Mouse (Mus musculus): ENCODE measurements at regions not wholly inside any gene's neighbourhood (a gene's known extent, or its start where the extent isn't known, plus 50 kb on each side); places are given as distances from the start of the nearest gene placed in this dataset.

DNA sequence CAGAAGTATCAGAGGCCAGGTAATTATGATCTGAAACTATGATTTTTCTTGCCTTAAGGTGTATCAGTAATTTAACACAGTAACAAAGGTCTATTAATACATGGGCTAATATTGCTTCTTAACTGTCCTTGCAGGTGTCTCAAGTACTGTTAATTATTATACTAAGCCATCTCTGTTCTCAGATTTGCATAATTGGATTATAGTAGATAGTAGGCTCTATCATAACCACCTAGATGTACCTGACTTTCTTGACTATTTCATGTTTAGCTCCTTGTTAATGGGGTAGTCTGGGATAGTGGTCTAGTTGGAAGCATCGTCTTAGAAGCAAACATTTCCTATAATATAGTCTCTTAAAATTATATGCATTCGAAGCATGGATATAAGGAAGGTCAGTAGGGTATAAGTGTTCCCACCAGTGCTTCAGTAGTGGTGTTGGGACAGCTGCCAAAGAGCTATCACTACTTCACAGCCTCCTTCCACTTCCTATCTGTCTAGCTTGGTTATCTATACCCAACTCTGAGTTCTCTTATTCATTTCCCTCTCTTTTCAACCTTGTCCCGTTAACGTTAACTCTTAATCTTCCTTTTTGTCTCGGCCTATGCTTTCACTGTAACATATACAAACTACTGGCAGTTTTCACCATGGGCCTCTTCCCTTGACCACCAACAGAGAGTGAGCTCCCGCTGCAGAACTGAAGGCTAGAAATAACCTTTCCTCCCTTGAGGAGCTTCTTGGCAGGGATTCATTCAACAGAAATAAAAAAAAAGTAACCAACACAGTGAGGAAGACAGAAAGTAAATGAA lies 630.9 kb upstream of the Lcorl start:
- DNase-seq (ENCODE audit: low spot score in 2 of 2) = no peak

DNA sequence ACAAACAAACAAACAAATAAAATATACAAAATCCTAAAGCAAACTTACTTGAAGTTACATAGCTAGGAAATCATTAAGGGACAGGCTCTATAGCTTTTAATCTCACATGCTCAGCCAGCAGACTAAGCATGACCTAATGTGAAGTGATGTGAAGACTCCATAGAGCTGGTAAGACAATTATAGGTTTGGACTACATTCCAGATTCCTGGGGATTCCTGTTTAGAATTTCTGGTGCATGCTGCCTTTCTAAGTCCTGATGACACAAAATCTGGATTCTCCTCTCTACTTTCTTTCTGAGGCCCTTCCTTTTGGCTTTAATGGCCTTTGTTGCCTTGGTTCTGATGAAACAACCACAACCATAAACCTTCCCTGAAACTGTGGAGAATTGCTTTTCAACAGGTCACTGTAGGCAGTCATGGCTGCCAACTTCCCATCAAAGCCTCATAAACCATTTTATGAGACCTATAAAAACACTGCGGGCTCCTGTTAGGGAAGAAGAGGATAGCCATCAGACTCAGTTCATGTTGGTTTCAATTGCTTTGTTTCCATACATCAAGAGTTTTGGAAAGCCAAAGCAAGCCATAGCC lies 629.4 kb upstream of the Lcorl start:
- DNase-seq (ENCODE audit: low spot score in 2 of 2) = no peak

GRCm38 (mm10) chr5:46456356-46456755 lies 598.9 kb upstream of the Lcorl start:
- no peak for DNase-seq (ENCODE audit: low spot score in 2 of 2)

- DNase-seq (ENCODE audit: low spot score in 2 of 2) = no peak
Observed at GRCm38 (mm10) chr5:46448274-46448673, 590.9 kb upstream of the Lcorl start.

- no peak for DNase-seq (ENCODE audit: low spot score in 2 of 2)
Observed at GRCm38 (mm10) chr5:46445844-46446243, 588.4 kb upstream of the Lcorl start.

GRCm38 (mm10) chr5:46445122-46445521 lies 587.7 kb upstream of the Lcorl start:
- no peak for DNase-seq (ENCODE audit: low spot score in 2 of 2)

- no peak for DNase-seq (ENCODE audit: low spot score in 2 of 2)
Observed at GRCm38 (mm10) chr5:46443805-46444340, 586.5 kb upstream of the Lcorl start.

DNA sequence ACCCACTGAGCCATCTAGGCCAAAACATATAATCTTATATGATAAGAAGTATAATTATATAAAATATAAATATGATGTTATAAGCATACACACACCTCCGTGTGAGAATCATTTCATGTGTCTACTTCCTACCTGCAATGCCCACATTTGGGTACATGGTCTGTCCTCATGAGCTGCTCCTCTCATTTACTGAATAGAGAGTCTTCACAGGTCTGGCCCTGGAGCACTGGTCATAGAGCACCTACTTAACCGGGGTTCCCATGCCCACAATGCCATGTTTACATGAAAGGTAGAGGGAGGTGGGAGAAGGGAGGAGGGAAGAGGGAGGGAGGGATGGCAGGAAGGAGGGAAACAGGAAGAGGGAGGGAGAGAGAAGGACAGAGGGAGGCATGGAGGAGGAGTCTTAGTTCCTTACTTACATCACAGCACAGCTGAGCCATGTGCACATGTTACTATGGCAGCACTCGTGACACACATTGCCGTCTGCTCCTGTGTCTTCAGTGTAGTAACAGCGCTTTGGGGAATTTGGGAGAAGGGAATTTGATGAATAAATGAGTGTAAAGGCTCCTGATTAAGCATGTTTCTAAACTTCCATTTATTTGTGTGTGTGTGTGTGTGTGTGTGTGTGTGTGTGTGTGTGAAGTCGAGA lies 585.3 kb upstream of the Lcorl start:
- peak; percentile 13 to 18 for DNase-seq (ENCODE audit: low spot score in 2 of 2)

- no peak for DNase-seq (ENCODE audit: low spot score in 2 of 2)
Observed at GRCm38 (mm10) chr5:46441716-46442115, 584.3 kb upstream of the Lcorl start.

- no peak for DNase-seq (ENCODE audit: low spot score in 2 of 2)
Observed at GRCm38 (mm10) chr5:46431644-46432367, 574.4 kb upstream of the Lcorl start.

- no peak for DNase-seq (ENCODE audit: low spot score in 2 of 2)
Observed at GRCm38 (mm10) chr5:46422738-46423137, 565.3 kb upstream of the Lcorl start.

GRCm38 (mm10) chr5:46406969-46407368 lies 549.6 kb upstream of the Lcorl start:
- no peak for DNase-seq (ENCODE audit: low spot score in 2 of 2)

DNA sequence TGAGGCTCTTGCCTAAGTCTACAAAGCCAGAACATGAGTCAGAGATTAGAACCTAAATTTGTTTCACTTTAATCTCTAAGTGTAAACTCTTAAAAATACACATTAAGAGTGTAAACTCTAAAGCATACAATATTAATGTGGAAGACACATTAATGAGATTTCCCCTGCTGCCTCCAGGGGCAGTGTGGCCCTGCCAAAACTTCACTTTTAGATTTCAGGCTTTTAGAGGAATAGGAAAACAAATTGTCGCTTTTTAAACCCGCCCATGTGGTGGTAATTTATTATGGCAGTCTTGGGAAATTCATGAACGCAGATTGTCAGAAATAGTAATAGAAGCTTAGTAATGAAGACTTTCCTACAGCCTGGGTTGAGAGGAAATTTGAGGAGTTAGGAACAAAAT lies 549.0 kb upstream of the Lcorl start:
- DNase-seq (ENCODE audit: low spot score in 2 of 2) = no peak

DNA sequence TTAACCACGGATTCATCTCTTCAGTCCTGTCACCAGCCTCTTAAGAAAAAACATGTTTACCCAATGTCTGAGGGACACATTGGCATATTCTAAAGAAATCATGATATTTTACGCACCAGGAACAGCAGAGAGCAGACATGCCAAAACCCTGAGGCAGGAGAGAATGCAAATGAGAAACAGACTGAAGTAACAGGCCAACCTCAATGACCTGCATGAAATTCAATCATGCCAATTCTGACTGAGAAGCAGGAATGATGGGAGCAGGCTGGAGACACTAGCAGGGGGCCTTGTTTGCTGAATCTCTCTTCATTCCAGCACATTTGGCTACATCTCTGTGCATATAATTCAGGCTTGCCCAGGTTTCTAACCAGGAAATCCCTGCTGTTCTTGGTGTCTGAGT lies 529.2 kb upstream of the Lcorl start:
- no peak for DNase-seq (ENCODE audit: low spot score in 2 of 2)

GRCm38 (mm10) chr5:46367328-46367727 lies 509.9 kb upstream of the Lcorl start:
- no peak for DNase-seq (ENCODE audit: low spot score in 2 of 2)

DNA sequence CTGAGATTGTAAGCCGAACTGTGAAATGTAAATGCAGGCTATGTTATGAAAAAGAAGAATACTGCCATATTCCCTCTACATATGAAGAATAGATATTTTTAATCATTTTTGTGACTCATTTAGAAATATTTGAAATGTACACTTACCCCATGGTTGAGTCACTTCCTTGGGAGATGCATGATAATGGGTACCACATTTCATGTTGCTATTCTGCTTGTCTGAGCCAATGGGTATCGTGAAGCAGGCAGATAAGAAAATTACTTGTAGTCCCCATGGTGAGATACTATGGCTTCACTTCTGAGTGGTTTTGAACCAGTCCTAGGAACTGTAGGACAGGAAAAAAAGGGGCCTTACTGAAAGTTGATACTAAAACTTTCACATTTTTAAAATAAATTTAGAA lies 506.2 kb upstream of the Lcorl start:
- DNase-seq (ENCODE audit: low spot score in 2 of 2) = no peak

GRCm38 (mm10) chr5:46361637-46362036 lies 504.2 kb upstream of the Lcorl start:
- no peak for DNase-seq (ENCODE audit: low spot score in 2 of 2)

DNA sequence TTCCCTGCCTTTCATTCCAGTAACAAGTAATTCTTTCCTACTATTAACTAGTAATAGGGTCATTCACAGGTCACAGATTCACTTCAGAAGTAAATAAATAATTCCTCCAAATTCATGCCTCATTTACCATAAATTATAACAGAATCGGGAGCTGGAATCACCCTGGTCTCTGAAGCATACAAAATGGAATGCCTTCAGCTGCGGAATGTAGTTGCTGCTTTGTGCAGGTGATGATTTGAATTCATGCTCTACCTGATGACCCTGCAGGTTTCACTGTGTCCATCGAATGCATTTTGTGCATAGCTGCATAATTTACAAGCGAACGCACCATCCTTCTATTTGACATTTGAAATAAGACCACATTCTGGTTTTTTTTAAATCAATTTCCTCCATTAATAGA lies 491.0 kb upstream of the Lcorl start:
- no peak for DNase-seq (ENCODE audit: low spot score in 2 of 2)

DNA sequence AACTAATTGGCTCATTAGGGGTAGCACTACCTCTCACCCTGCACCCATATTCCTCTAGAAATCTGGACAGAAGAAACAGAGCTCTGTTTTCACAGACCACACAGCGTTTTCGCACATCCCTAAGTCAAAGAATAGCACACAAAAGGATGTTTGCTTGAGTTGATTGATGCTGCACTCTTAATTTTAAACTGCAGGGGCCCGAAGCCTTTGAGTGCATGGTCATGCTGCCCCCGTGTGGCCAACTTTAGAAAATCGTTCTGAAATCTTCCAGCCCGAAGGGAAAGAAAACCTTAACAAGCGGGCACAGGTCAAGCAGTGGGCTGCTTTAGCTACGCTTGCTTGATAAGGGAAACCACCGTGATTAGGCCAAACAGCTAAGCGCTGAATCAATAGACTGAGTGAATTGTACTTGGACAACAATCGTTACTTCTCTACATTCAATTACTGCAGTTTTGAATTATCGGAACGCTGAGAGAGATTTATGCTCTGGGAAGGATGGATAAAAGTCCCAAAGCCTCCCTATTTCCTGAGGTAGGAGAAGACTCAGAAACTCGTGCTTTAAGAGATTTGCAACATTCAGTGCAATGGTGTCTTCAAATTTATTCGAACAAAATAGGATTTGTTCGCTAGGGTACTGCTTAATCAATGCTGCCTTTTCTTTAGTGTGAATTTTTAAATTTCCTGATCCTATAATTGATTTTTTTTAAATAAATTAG lies 490.1 kb upstream of the Lcorl start:
- DNase-seq (ENCODE audit: low spot score in 2 of 2) = peak; percentile 42 to 80

- no peak for DNase-seq (ENCODE audit: low spot score in 2 of 2)
Observed at GRCm38 (mm10) chr5:46338461-46338860, 481.0 kb upstream of the Lcorl start.

DNA sequence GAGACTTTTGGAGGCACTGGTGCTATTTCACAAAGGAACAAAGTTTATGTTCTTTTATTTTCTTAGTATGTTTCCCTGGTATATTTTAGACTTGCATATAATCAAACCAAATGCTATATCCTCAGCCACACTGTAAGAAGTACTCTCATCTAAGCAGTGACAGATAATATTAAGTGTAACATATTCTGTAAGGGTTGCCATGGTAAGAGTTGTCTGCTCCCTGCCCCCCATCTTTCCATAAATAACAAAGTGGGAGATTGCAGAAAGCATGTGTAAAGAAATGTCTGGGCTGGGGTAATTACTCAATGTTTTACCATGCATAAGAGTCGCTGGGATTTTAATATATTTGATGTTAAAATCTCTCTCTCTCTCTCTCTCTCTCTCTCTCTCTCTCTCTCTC lies 473.5 kb upstream of the Lcorl start:
- no peak for DNase-seq (ENCODE audit: low spot score in 2 of 2)

All from layer of hippocampus, adult 8-10 months (tissue).